Mouse (Mus musculus): ENCODE results near the gene Tatdn3. TPM values are rescaled to one million over a fixed set of nuclear protein-coding genes. Genes with fewer than 3 reads are reported as not detected.
A peak's percentile ranks its signal among the peaks of the same experiment; 100 is the strongest.

Gene Tatdn3
- 10 to 100 TPM; 38.4 to 48.7 TPM for total RNA-seq (2021)
- long read RNA-seq, experiment 1, partial matches to known transcripts = 1 of 7 reads
- long read RNA-seq, experiment 1, other reads (novel, unspliced or antisense) = 0 of 7 reads
- long read RNA-seq, experiment 2, partial matches to known transcripts = 1 of 5 reads
- long read RNA-seq, experiment 2, other reads (novel, unspliced or antisense) = 3 of 5 reads

- peak; percentile 89 to 97 for DNase-seq (ENCODE audit: low spot score in 2 of 2)
- Histone ChIP-seq H3K4me3 (peak within 1 kb of the TSS; percentile 89), H3K27ac (peak within 1 kb of the TSS; percentile 91)
- peak; percentile 52 for TF ChIP-seq CTCF (conservative IDR thresholded peaks at IDR 0.05)
Observed at GRCm38 (mm10) chr1:191062781-191063485, at the start of gene Tatdn3, which contains the start of gene Nsl1. TSS of gene Tatdn3 (minus strand) at chr1:191062932. TSS of gene Nsl1 (plus strand) at chr1:191063012.

GRCm38 (mm10) chr1:191111146-191111545, 48.4 kb upstream of the Tatdn3 start:
- no peak overlapping the region for H3K4me3 ChIP-seq
- no peak for DNase-seq (ENCODE audit: low spot score in 2 of 2)
- H3K27ac ChIP-seq = peak overlapping the region; percentile 64; the same call in 1 of the 2 replicates
- TF ChIP-seq CTCF (conservative IDR thresholded peaks at IDR 0.05) = no peak

- TF ChIP-seq CTCF (conservative IDR thresholded peaks at IDR 0.05) = no peak
- DNase-seq (ENCODE audit: low spot score in 2 of 2) = no peak
- no peak overlapping the region for H3K4me3 ChIP-seq
- H3K27ac ChIP-seq = peak overlapping the region; percentile 64; the same call in 1 of the 2 replicates
Observed at GRCm38 (mm10) chr1:191109907-191110306, 47.2 kb upstream of the Tatdn3 start.

- no peak for TF ChIP-seq CTCF (conservative IDR thresholded peaks at IDR 0.05)
- no peak for DNase-seq (ENCODE audit: low spot score in 2 of 2)
- Histone ChIP-seq H3K4me3 (no peak overlapping the region), H3K27ac (no peak overlapping the region)
Observed at GRCm38 (mm10) chr1:191107306-191107705, 44.6 kb upstream of the Tatdn3 start.

- TF ChIP-seq CTCF (conservative IDR thresholded peaks at IDR 0.05) = no peak
- no peak for DNase-seq (ENCODE audit: low spot score in 2 of 2)
Observed at GRCm38 (mm10) chr1:191105246-191105645, 42.5 kb upstream of the Tatdn3 start.

GRCm38 (mm10) chr1:191102730-191103370, 40.1 kb upstream of the Tatdn3 start:
- H3K27ac ChIP-seq = no peak overlapping the region
- H3K4me3 ChIP-seq = no peak overlapping the region
- no peak for TF ChIP-seq CTCF (conservative IDR thresholded peaks at IDR 0.05)
- DNase-seq (ENCODE audit: low spot score in 2 of 2) = no peak

More at GRCm38 (mm10) chr1:191105246-191105645, 42.5 kb upstream of the Tatdn3 start:
- Histone ChIP-seq H3K4me3 (no peak overlapping the region), H3K27ac (no peak overlapping the region)

- TF ChIP-seq CTCF (conservative IDR thresholded peaks at IDR 0.05) = no peak
- H3K27ac ChIP-seq = no peak overlapping the region
- DNase-seq (ENCODE audit: low spot score in 2 of 2) = no peak
- no peak overlapping the region for H3K4me3 ChIP-seq
Observed at GRCm38 (mm10) chr1:191099772-191100291, 37.1 kb upstream of the Tatdn3 start.

- no peak overlapping the region for H3K4me3 ChIP-seq
- no peak for DNase-seq (ENCODE audit: low spot score in 2 of 2)
- no peak for TF ChIP-seq CTCF (conservative IDR thresholded peaks at IDR 0.05)
Observed at GRCm38 (mm10) chr1:191099114-191099513, 36.4 kb upstream of the Tatdn3 start.

GRCm38 (mm10) chr1:191097802-191098747, 35.3 kb upstream of the Tatdn3 start, which contains the start of gene Batf3:
TSS of gene Batf3 (plus strand) at chr1:191097847.
- TF ChIP-seq CTCF (conservative IDR thresholded peaks at IDR 0.05) = peak; percentile 75
- DNase-seq (ENCODE audit: low spot score in 2 of 2) = peak in 1 of 2 experiments; percentile 21

More at GRCm38 (mm10) chr1:191099114-191099513, 36.4 kb upstream of the Tatdn3 start:
- no peak overlapping the region for H3K27ac ChIP-seq

GRCm38 (mm10) chr1:191096871-191097681, 34.3 kb upstream of the Tatdn3 start:
- peak; percentile 24; the same call in 1 of the 2 replicates for TF ChIP-seq CTCF (conservative IDR thresholded peaks at IDR 0.05)
- no peak for DNase-seq (ENCODE audit: low spot score in 2 of 2)
- peak overlapping the region; percentile 64; the same call in 1 of the 2 replicates for H3K4me3 ChIP-seq
- H3K27ac ChIP-seq = no peak overlapping the region

More at GRCm38 (mm10) chr1:191097802-191098747, 35.3 kb upstream of the Tatdn3 start, which contains the start of gene Batf3:
- H3K27ac ChIP-seq = no peak within 1 kb of the TSS
- peak within 1 kb of the TSS; percentile 64 for H3K4me3 ChIP-seq

- TF ChIP-seq CTCF (conservative IDR thresholded peaks at IDR 0.05) = peak; percentile 65
- H3K27ac ChIP-seq = no peak overlapping the region
- no peak for DNase-seq (ENCODE audit: low spot score in 2 of 2)
Observed at GRCm38 (mm10) chr1:191095019-191095418, 32.3 kb upstream of the Tatdn3 start.

More at GRCm38 (mm10) chr1:191095019-191095418, 32.3 kb upstream of the Tatdn3 start:
- H3K4me3 ChIP-seq = no peak overlapping the region
